Mouse (Mus musculus): ENCODE data around the gene Gigyf2. TPM values are rescaled to one million over a fixed set of nuclear protein-coding genes. Genes with fewer than 3 reads are reported as not detected.
A peak's percentile ranks its signal among the peaks of the same experiment; 100 is the strongest.

Gigyf2 gene
- polyA plus RNA-seq, 1 experiment = 14.4 TPM

- no peak overlapping the region for H3K4me3 ChIP-seq (ENCODE audit: insufficient read depth, poor library complexity, severe bottlenecking)
- no peaks in the 10 kb centered on the region for H3K79me3 ChIP-seq (ENCODE audit: low read depth)
- no peak overlapping the region for H3ac ChIP-seq (ENCODE audit: control insufficient read depth, insufficient read length, low read depth)
- peaks cover 72% of the 10 kb centered on the region for H3K36me3 ChIP-seq (ENCODE audit: control insufficient read depth, insufficient read depth)
- no peaks in the 10 kb centered on the region for H3K27me3 ChIP-seq (ENCODE audit: control insufficient read depth, insufficient read depth, insufficient read length)
- TF ChIP-seq MYOG (IDR thresholded peaks at IDR 0.05; ENCODE audit: control insufficient read depth, extremely low read depth, insufficient read length) = no peak
- TF ChIP-seq MYOD1 (IDR thresholded peaks at IDR 0.05; ENCODE audit: control insufficient read depth, insufficient read length, low read depth) = no peak
- TF ChIP-seq USF1 (IDR thresholded peaks at IDR 0.05; ENCODE audit: low read depth) = no peak
- TF ChIP-seq CEBPB (IDR thresholded peaks at IDR 0.05; ENCODE audit: low read depth) = no peak
- no peak for TF ChIP-seq FOSL1 (IDR thresholded peaks at IDR 0.05; ENCODE audit: insufficient read depth, low read length, poor library complexity, severe bottlenecking)
- TF ChIP-seq CTCF (IDR thresholded peaks at IDR 0.05; ENCODE audit: control insufficient read depth, insufficient read depth, insufficient read length) = no peak
- TF ChIP-seq MAX (IDR thresholded peaks at IDR 0.05) = no peak
- H3K79me2 ChIP-seq (ENCODE audit: control insufficient read depth, insufficient read depth) = no peaks in the 10 kb centered on the region
Observed at GRCm38 (mm10) chr1:87409380-87409779, 82.6 kb downstream of the Gigyf2 start.

DNA sequence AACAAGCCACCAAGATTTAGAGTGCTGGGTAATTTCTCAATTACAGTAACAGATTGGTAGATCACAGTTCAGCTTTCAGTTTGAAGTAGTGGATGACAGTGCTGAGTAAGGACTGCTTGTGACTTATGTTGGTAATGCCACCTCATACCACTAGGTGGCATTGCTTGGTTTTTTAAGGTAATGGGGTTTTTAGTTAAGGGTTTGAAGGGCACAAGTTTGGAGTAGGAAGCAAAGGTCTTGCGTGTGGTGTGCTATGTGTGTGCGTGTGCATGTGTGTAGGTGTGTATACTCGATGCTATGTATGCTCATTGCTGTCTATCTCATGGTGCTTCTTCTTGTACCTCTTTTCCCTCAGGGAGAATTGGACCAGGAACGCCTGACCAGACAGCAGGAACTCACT lies 91.9 kb downstream of the Gigyf2 start:
- peaks cover 53% of the 10 kb centered on the region for H3K36me3 ChIP-seq (ENCODE audit: control insufficient read depth, insufficient read depth)
- H3K79me2 ChIP-seq (ENCODE audit: control insufficient read depth, insufficient read depth) = no peaks in the 10 kb centered on the region
- no peaks in the 10 kb centered on the region for H3K27me3 ChIP-seq (ENCODE audit: control insufficient read depth, insufficient read depth, insufficient read length)
- no peak overlapping the region for H3ac ChIP-seq (ENCODE audit: control insufficient read depth, insufficient read length, low read depth)
- TF ChIP-seq CTCF (IDR thresholded peaks at IDR 0.05; ENCODE audit: control insufficient read depth, insufficient read depth, insufficient read length) (no peak), MAX (IDR thresholded peaks at IDR 0.05) (no peak), CEBPB (IDR thresholded peaks at IDR 0.05; ENCODE audit: low read depth) (no peak)
- H3K79me3 ChIP-seq (ENCODE audit: low read depth) = no peaks in the 10 kb centered on the region
- no peak overlapping the region for H3K4me3 ChIP-seq (ENCODE audit: insufficient read depth, poor library complexity, severe bottlenecking)

GRCm38 (mm10) chr1:87435125-87435524 lies 108.3 kb downstream of the Gigyf2 start:
- no peaks in the 10 kb centered on the region for H3K79me3 ChIP-seq (ENCODE audit: low read depth)
- no peak overlapping the region for H3K4me3 ChIP-seq (ENCODE audit: insufficient read depth, poor library complexity, severe bottlenecking)
- no peaks in the 10 kb centered on the region for H3K79me2 ChIP-seq (ENCODE audit: control insufficient read depth, insufficient read depth)
- no peak overlapping the region for H3ac ChIP-seq (ENCODE audit: control insufficient read depth, insufficient read length, low read depth)
- H3K36me3 ChIP-seq (ENCODE audit: control insufficient read depth, insufficient read depth) = peaks cover 78% of the 10 kb centered on the region
- TF ChIP-seq USF1 (IDR thresholded peaks at IDR 0.05; ENCODE audit: low read depth) = no peak
- no peak for TF ChIP-seq CEBPB (IDR thresholded peaks at IDR 0.05; ENCODE audit: low read depth)
- TF ChIP-seq MYOG (IDR thresholded peaks at IDR 0.05; ENCODE audit: control insufficient read depth, extremely low read depth, insufficient read length) = no peak
- no peak for TF ChIP-seq MAX (IDR thresholded peaks at IDR 0.05)
- TF ChIP-seq MYOD1 (IDR thresholded peaks at IDR 0.05; ENCODE audit: control insufficient read depth, insufficient read length, low read depth) = no peak
- no peak for TF ChIP-seq FOSL1 (IDR thresholded peaks at IDR 0.05; ENCODE audit: insufficient read depth, low read length, poor library complexity, severe bottlenecking)
- TF ChIP-seq CTCF (IDR thresholded peaks at IDR 0.05; ENCODE audit: control insufficient read depth, insufficient read depth, insufficient read length) = no peak
- no peaks in the 10 kb centered on the region for H3K27me3 ChIP-seq (ENCODE audit: control insufficient read depth, insufficient read depth, insufficient read length)

DNA sequence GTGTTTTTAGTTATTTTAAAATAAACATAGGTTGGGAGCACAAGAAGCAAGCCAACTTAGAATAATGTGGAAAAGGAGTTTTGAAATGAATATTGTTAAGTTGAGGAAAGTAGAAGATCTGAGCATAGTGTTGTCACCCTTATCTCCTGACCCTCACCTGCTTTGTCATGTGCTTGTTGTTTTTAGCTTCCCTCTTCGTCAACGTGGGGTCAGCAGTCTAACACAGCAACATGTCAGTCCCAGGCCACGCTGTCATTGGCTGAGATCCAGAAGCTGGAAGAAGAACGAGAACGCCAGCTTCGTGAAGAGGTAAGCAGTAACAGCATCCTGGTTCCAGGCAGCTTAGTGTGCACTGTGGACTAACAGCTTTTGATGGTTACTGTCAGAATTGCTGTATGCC lies 109.8 kb downstream of the Gigyf2 start:
- TF ChIP-seq MAX (IDR thresholded peaks at IDR 0.05) (no peak), CEBPB (IDR thresholded peaks at IDR 0.05; ENCODE audit: low read depth) (no peak), MYOG (IDR thresholded peaks at IDR 0.05; ENCODE audit: control insufficient read depth, extremely low read depth, insufficient read length) (no peak), USF1 (IDR thresholded peaks at IDR 0.05; ENCODE audit: low read depth) (no peak), MYOD1 (IDR thresholded peaks at IDR 0.05; ENCODE audit: control insufficient read depth, insufficient read length, low read depth) (no peak), CTCF (IDR thresholded peaks at IDR 0.05; ENCODE audit: control insufficient read depth, insufficient read depth, insufficient read length) (no peak), FOSL1 (IDR thresholded peaks at IDR 0.05; ENCODE audit: insufficient read depth, low read length, poor library complexity, severe bottlenecking) (no peak)
- Histone ChIP-seq H3K79me2 (ENCODE audit: control insufficient read depth, insufficient read depth) (no peaks in the 10 kb centered on the region), H3K4me3 (ENCODE audit: insufficient read depth, poor library complexity, severe bottlenecking) (no peak overlapping the region), H3ac (ENCODE audit: control insufficient read depth, insufficient read length, low read depth) (no peak overlapping the region), H3K79me3 (ENCODE audit: low read depth) (no peaks in the 10 kb centered on the region), H3K27me3 (ENCODE audit: control insufficient read depth, insufficient read depth, insufficient read length) (no peaks in the 10 kb centered on the region), H3K36me3 (ENCODE audit: control insufficient read depth, insufficient read depth) (peaks cover 82% of the 10 kb centered on the region)

- Histone ChIP-seq H3K36me3 (ENCODE audit: control insufficient read depth, insufficient read depth) (peaks cover 81% of the 10 kb centered on the region), H3K4me3 (ENCODE audit: insufficient read depth, poor library complexity, severe bottlenecking) (no peak overlapping the region), H3K27me3 (ENCODE audit: control insufficient read depth, insufficient read depth, insufficient read length) (no peaks in the 10 kb centered on the region), H3K79me3 (ENCODE audit: low read depth) (no peaks in the 10 kb centered on the region), H3ac (ENCODE audit: control insufficient read depth, insufficient read length, low read depth) (no peak overlapping the region), H3K79me2 (ENCODE audit: control insufficient read depth, insufficient read depth) (no peaks in the 10 kb centered on the region)
- TF ChIP-seq FOSL1 (IDR thresholded peaks at IDR 0.05; ENCODE audit: insufficient read depth, low read length, poor library complexity, severe bottlenecking) (no peak), MYOD1 (IDR thresholded peaks at IDR 0.05; ENCODE audit: control insufficient read depth, insufficient read length, low read depth) (no peak), CEBPB (IDR thresholded peaks at IDR 0.05; ENCODE audit: low read depth) (no peak), CTCF (IDR thresholded peaks at IDR 0.05; ENCODE audit: control insufficient read depth, insufficient read depth, insufficient read length) (peak; percentile 57), MAX (IDR thresholded peaks at IDR 0.05) (no peak)
Observed at GRCm38 (mm10) chr1:87447183-87448104, 120.6 kb downstream of the Gigyf2 start.
